Mouse (Mus musculus): ENCODE results near the gene Camk2n1. TPM values are rescaled to one million over a fixed set of nuclear protein-coding genes. Genes with fewer than 3 reads are reported as not detected.

Gene Camk2n1
- total and polyA plus RNA-seq, 3 experiments: 0.10 TPM; not detected in 2

- Histone ChIP-seq H3K4me1 (ENCODE audit: control insufficient read depth in 1 of 2, insufficient read depth in 2 of 2, low read length in 2 of 2) (no peaks in the 10 kb centered on the region), H3K27me3 (ENCODE audit: control insufficient read depth in 1 of 2, insufficient read depth in 2 of 2, low read length in 2 of 2) (no peaks in the 10 kb centered on the region), H3K36me3 (ENCODE audit: control insufficient read depth in 1 of 2, insufficient read depth in 2 of 2, low read length in 2 of 2) (no peaks in the 10 kb centered on the region), H3K9me3 (replicated peaks; ENCODE audit: insufficient read depth, low read length) (no peaks in the 10 kb centered on the region), H3K27ac (ENCODE audit: control insufficient read depth, low read depth, low read length) (no peak overlapping the region), H3K9ac (ENCODE audit: control insufficient read depth, low read depth, low read length, poor library complexity, severe bottlenecking) (no peak overlapping the region), H3K79me2 (ENCODE audit: control insufficient read depth, insufficient read depth, low read length, poor library complexity) (no peaks in the 10 kb centered on the region), H3K4me3 (ENCODE audit: control insufficient read depth in 1 of 2, insufficient read depth in 1 of 2, low read depth in 2 of 2, low read length in 2 of 2) (no peak overlapping the region)
- TF ChIP-seq ZKSCAN1 (IDR thresholded peaks at IDR 0.05; ENCODE audit: low read depth, low read length) (no peak), TBP (IDR thresholded peaks at IDR 0.05; ENCODE audit: low read depth, low read length) (no peak), CTCF (IDR thresholded peaks at IDR 0.05 in 2 of 3, conservative IDR thresholded peaks at IDR 0.05 in 1 of 3; ENCODE audit: control insufficient read depth in 1 of 3, insufficient read depth in 1 of 3, low read depth in 2 of 3, low read length in 3 of 3, poor library complexity in 1 of 3, severe bottlenecking in 1 of 3) (no peak), SIN3A (IDR thresholded peaks at IDR 0.05; ENCODE audit: low read length) (no peak), MEF2A (IDR thresholded peaks at IDR 0.05; ENCODE audit: extremely low read depth, insufficient replicate concordance, low read depth, low read length, poor library complexity, severe bottlenecking) (no peak), POLR2AphosphoS5 (IDR thresholded peaks at IDR 0.05; ENCODE audit: borderline replicate concordance, low read depth, low read length) (no peak), E2F4 (IDR thresholded peaks at IDR 0.05; ENCODE audit: borderline replicate concordance, low read depth, low read length) (no peak), KAT2A (conservative IDR thresholded peaks at IDR 0.05; ENCODE audit: low read depth, low read length) (no peak), MAZ (IDR thresholded peaks at IDR 0.05; ENCODE audit: low read depth, low read length) (no peak), HCFC1 (IDR thresholded peaks at IDR 0.05; ENCODE audit: low read depth, low read length) (no peak), MYB (IDR thresholded peaks at IDR 0.05; ENCODE audit: low read depth, low read length) (no peak), POLR2A (IDR thresholded peaks at IDR 0.05; ENCODE audit: control insufficient read depth in 1 of 2, insufficient read depth in 1 of 2, low read depth in 1 of 2, low read length in 2 of 2, poor library complexity in 1 of 2) (no peak), ELF1 (IDR thresholded peaks at IDR 0.05; ENCODE audit: low read depth, low read length) (no peak), MAFK (IDR thresholded peaks at IDR 0.05; ENCODE audit: borderline replicate concordance, low read depth, low read length) (no peak)
- DNase-seq (ENCODE audit: low read depth, low spot score): no peak
Measured at GRCm38 (mm10) chr4:138455956-138456341, 1.8 kb downstream of the Camk2n1 start.

GRCm38 (mm10) chr4:138456536-138456935, 2.4 kb downstream of the Camk2n1 start:
- no peaks in the 10 kb centered on the region for H3K79me2 ChIP-seq (ENCODE audit: control insufficient read depth, insufficient read depth, low read length, poor library complexity)
- no peak overlapping the region for H3K27ac ChIP-seq (ENCODE audit: control insufficient read depth, low read depth, low read length)
- no peaks in the 10 kb centered on the region for H3K9me3 ChIP-seq (replicated peaks; ENCODE audit: insufficient read depth, low read length)
- H3K4me3 ChIP-seq (ENCODE audit: control insufficient read depth in 1 of 2, insufficient read depth in 1 of 2, low read depth in 2 of 2, low read length in 2 of 2): no peak overlapping the region
- H3K9ac ChIP-seq (ENCODE audit: control insufficient read depth, low read depth, low read length, poor library complexity, severe bottlenecking): no peak overlapping the region
- TF ChIP-seq GABPA (IDR thresholded peaks at IDR 0.05; ENCODE audit: low read depth, low read length): no peak
- H3K36me3 ChIP-seq (ENCODE audit: control insufficient read depth in 1 of 2, insufficient read depth in 2 of 2, low read length in 2 of 2): no peaks in the 10 kb centered on the region
- H3K27me3 ChIP-seq (ENCODE audit: control insufficient read depth in 1 of 2, insufficient read depth in 2 of 2, low read length in 2 of 2): no peaks in the 10 kb centered on the region
- no peak for DNase-seq (ENCODE audit: low read depth, low spot score)
- no peaks in the 10 kb centered on the region for H3K4me1 ChIP-seq (ENCODE audit: control insufficient read depth in 1 of 2, insufficient read depth in 2 of 2, low read length in 2 of 2)

GRCm38 (mm10) chr4:138457091-138457490, 3.0 kb downstream of the Camk2n1 start:
- no peak overlapping the region for H3K4me3 ChIP-seq (ENCODE audit: control insufficient read depth in 1 of 2, insufficient read depth in 1 of 2, low read depth in 2 of 2, low read length in 2 of 2)
- TF ChIP-seq MAZ (IDR thresholded peaks at IDR 0.05; ENCODE audit: low read depth, low read length): no peak
- TF ChIP-seq TCF12 (IDR thresholded peaks at IDR 0.05; ENCODE audit: low read depth, low read length): no peak
- no peak for TF ChIP-seq SIN3A (IDR thresholded peaks at IDR 0.05; ENCODE audit: low read length)
- TF ChIP-seq GATA1 (IDR thresholded peaks at IDR 0.05; ENCODE audit: low read depth, low read length): no peak
- TF ChIP-seq CHD1 (IDR thresholded peaks at IDR 0.05; ENCODE audit: low read depth, low read length): no peak
- TF ChIP-seq KAT2A (conservative IDR thresholded peaks at IDR 0.05; ENCODE audit: low read depth, low read length): no peak
- TF ChIP-seq EP300 (IDR thresholded peaks at IDR 0.05; ENCODE audit: low read depth in 1 of 2, low read length in 2 of 2): no peak
- no peak for TF ChIP-seq MAX (IDR thresholded peaks at IDR 0.05; ENCODE audit: low read length)
- TF ChIP-seq POLR2AphosphoS2 (IDR thresholded peaks at IDR 0.05; ENCODE audit: low read length): no peak
- no peak for TF ChIP-seq ELF1 (IDR thresholded peaks at IDR 0.05; ENCODE audit: low read depth, low read length)
- no peak for TF ChIP-seq MYC (IDR thresholded peaks at IDR 0.05; ENCODE audit: low read depth, low read length)
- TF ChIP-seq NRF1 (IDR thresholded peaks at IDR 0.05; ENCODE audit: insufficient read depth, low read depth, low read length, poor library complexity, severe bottlenecking): no peak
- no peak overlapping the region for H3K9ac ChIP-seq (ENCODE audit: control insufficient read depth, low read depth, low read length, poor library complexity, severe bottlenecking)
- H3K27ac ChIP-seq (ENCODE audit: control insufficient read depth, low read depth, low read length): no peak overlapping the region
- H3K79me2 ChIP-seq (ENCODE audit: control insufficient read depth, insufficient read depth, low read length, poor library complexity): no peaks in the 10 kb centered on the region
- H3K9me3 ChIP-seq (replicated peaks; ENCODE audit: insufficient read depth, low read length): no peaks in the 10 kb centered on the region
- H3K4me1 ChIP-seq (ENCODE audit: control insufficient read depth in 1 of 2, insufficient read depth in 2 of 2, low read length in 2 of 2): no peaks in the 10 kb centered on the region
- no peaks in the 10 kb centered on the region for H3K36me3 ChIP-seq (ENCODE audit: control insufficient read depth in 1 of 2, insufficient read depth in 2 of 2, low read length in 2 of 2)
- no peaks in the 10 kb centered on the region for H3K27me3 ChIP-seq (ENCODE audit: control insufficient read depth in 1 of 2, insufficient read depth in 2 of 2, low read length in 2 of 2)
- DNase-seq (ENCODE audit: low read depth, low spot score): no peak
